28 mouse cellular contexts compared by ENCODE assay signal in genomic region chr7:7374431-7374830, GRCm38 (mm10). TPM values are rescaled to one million over a fixed set of nuclear protein-coding genes. Genes with fewer than 3 reads are reported as not detected.
DNase-seq lines count a peak whose midpoint lies in the region; ATAC-seq and TF ChIP-seq lines count a peak whose summit lies in the region.
"Not testable (repeated sequence)": the region's sequence is repeated elsewhere in the genome, so short reads cannot be mapped to it uniquely, and the experiment has no call there.
"Had no signal": no experiment of that assay in that cellular context is flagged by ENCODE, and none has a peak within 500 bp of the region (broad histone marks: within the 10 kb centered on the region; RNA-seq: fewer than 3 reads in every experiment).

Gene Gm45783, minus strand, starts transcription at chr7:7374573.

- WGBS in heart, adult 2 months, result 54% methylated on average over 12 of the region's 12 CpGs
- 44% methylated on average over 12 of the region's 12 CpGs for WGBS in lung, embryonic 14.5 days

- not testable (repeated sequence) for H3K9ac ChIP-seq in heart, adult 2 months (ENCODE audit: low read depth, low read length); lung, embryonic 14.5 days

- not testable (repeated sequence) for H3K36me3 ChIP-seq in G1E (replicated peaks); heart, adult 2 months (ENCODE audit: control insufficient read depth, insufficient read depth, low read length); lung, embryonic 14.5 days (ENCODE audit: insufficient read depth)

- H3K27me3 ChIP-seq in G1E (ENCODE audit: insufficient read depth, low read length); heart, adult 2 months (ENCODE audit: control insufficient read depth, insufficient read depth, low read length); lung, embryonic 14.5 days (ENCODE audit: insufficient read depth, low read length): not testable (repeated sequence)

- TF ChIP-seq EP300 in heart, adult 2 months (IDR thresholded peaks at IDR 0.05; ENCODE audit: insufficient read depth, low read depth, low read length), result not testable (repeated sequence)

- peak within 1 kb of the TSS; percentile 63 for H3K4me3 ChIP-seq in G1E (ENCODE audit: low read depth, low read length)
- H3K4me3 ChIP-seq in heart, adult 2 months, result peak within 1 kb of the TSS; percentile 22
- not testable (repeated sequence) for H3K4me3 ChIP-seq in lung, embryonic 14.5 days (ENCODE audit: low read depth, low read length)

- not testable (repeated sequence) for DNase-seq in G1E (ENCODE audit: low spot score); heart, adult 2 months
- peak; percentile 52 for DNase-seq in adrenal gland, adult 2 months
- peak; percentile 0 to 1 for DNase-seq in cerebellum, postnatal 14 days
- peak; percentile 6 for DNase-seq in kidney, adult 11 months
- peak; percentile 5 to 31 for DNase-seq in kidney, postnatal 25 days
- DNase-seq in lung, embryonic 14.5 days, result peak; percentile 0
- peak; percentile 1 for DNase-seq in retina, embryonic 14.5 days (ENCODE audit: low spot score)

- not testable (repeated sequence) for TF ChIP-seq POLR2A in heart, adult 2 months (IDR thresholded peaks at IDR 0.05; ENCODE audit: insufficient read depth, low read depth, low read length)

- not testable (repeated sequence) for H3K4me1 ChIP-seq in G1E (ENCODE audit: insufficient read depth, low read depth, low read length); heart, adult 2 months (ENCODE audit: control insufficient read depth, insufficient read depth, low read length); lung, embryonic 14.5 days (ENCODE audit: insufficient read depth)

- TF ChIP-seq CTCF in G1E (IDR thresholded peaks at IDR 0.05; ENCODE audit: low read depth, low read length); heart, adult 2 months (IDR thresholded peaks at IDR 0.05); lung, embryonic 14.5 days (IDR thresholded peaks at IDR 0.05; ENCODE audit: low read depth): not testable (repeated sequence)

- H3K79me2 ChIP-seq in heart, adult 2 months (replicated peaks; ENCODE audit: control insufficient read depth, insufficient read depth, low read length), result not testable (repeated sequence)

- H3K27ac ChIP-seq in heart, adult 2 months; lung, embryonic 14.5 days (ENCODE audit: low read depth): not testable (repeated sequence)

- H3K9me3 ChIP-seq in G1E (replicated peaks); lung, embryonic 14.5 days (ENCODE audit: low read depth, low read length): not testable (repeated sequence)

- H3K4me2 ChIP-seq in lung, embryonic 14.5 days, result not testable (repeated sequence)

- intact Hi-C loops in heart, adult 2 months (cut with DNase I), result not testable (repeated sequence)

- not testable (repeated sequence) for ATAC-seq in G1E (ENCODE audit: extremely low read depth, insufficient number of reproducible peaks, low FRiP score, poor library complexity, severe bottlenecking); lung, embryonic 14.5 days (ENCODE audit: insufficient read depth)

RNA-seq across cellular contexts. Expression of gene Gm45783, which starts in this region (rescaled TPM):
- total RNA-seq in G1E (2014; fragmentation: Nextera tagmentation), result not detected in 2 replicates
- not detected in 2 replicates for total RNA-seq in G1E (2017)
- polyA plus RNA-seq in G1E (2012), result 0.16 and 0.25 TPM in 2 replicates
- under 1 TPM in 1 of 2 experiments, not detected in 1; 0.69 TPM for total RNA-seq in adrenal gland, adult 2 months (2021)
- 0.52 TPM in 1 of 2 replicates, not detected in the other for polyA plus RNA-seq in adrenal gland, adult 2 months (2012; rRNA removed)
- total RNA-seq in heart, adult 2 months (2021), result not detected
- not detected in 2 replicates for polyA plus RNA-seq in heart, adult 2 months (2012; rRNA removed)
- not detected in 2 replicates for polyA plus RNA-seq in lung, embryonic 14.5 days (2014; fragmentation: Nextera tagmentation; extraction: Ambion mirVana)
- total RNA-seq: gastrocnemius, postnatal 10 days; granulocyte monocyte progenitor cell, adult 5-6 weeks; hematopoietic stem cell, adult 5-6 weeks; layer of hippocampus, adult 18-20 months; layer of hippocampus, postnatal 25 days had no signal
- polyA plus RNA-seq: activated CD4-positive, CD25-positive, alpha-beta regulatory T cell, adult 4 months; cerebellum, adult 2 months; embryonic facial prominence, embryonic 15.5 days; forebrain, embryonic 14.5 days; heart, embryonic 15.5 days; hindbrain, embryonic 15.5 days; intestine, embryonic 14.5 days; kidney, embryonic 16.5 days; limb, embryonic 10.5 days; liver, embryonic 12.5 days; midbrain, embryonic 15.5 days; neural tube, embryonic 13.5 days; spleen, adult 2 months; testis, adult 2 months; urinary bladder, adult 2 months had no signal

Comparison
In these comparisons a context has a peak if more than half of its experiments do, and no peak if none do; other contexts are left out.
1. Peak in DNase-seq in adrenal gland, adult 2 months; RNA of the gene not detected or under 1 TPM.
2. Peak in DNase-seq in lung, embryonic 14.5 days; RNA of the gene not detected or under 1 TPM.